Mouse (Mus musculus) liver, adult 2 months (tissue): ENCODE measurements around the gene Gstm3. TPM values are rescaled to one million over a fixed set of nuclear protein-coding genes. Genes with fewer than 3 reads are reported as not detected.
"Not testable (repeated sequence)": the region's sequence is repeated elsewhere in the genome, so short reads cannot be mapped to it uniquely, and the experiment has no call there.

Source experiments
- DNase-seq: peaks from one replicate; pipeline ENCODE4 v3.0.0-alpha.2; 2011; ENCODE audit warnings: low read depth, low spot score; ENCODE audit errors: extremely low read depth
- H3K27ac ChIP-seq: fragments of 200-500 bp; replicated peaks from 2 replicates; pipeline ENCODE4 v1.5.1; 2012; ENCODE audit warnings: low read depth, mild to moderate bottlenecking, control low read depth, inconsistent platforms, low read length; ENCODE audit not compliant: insufficient read depth
- H3K27me3 ChIP-seq: fragments of 200-500 bp; 2 replicates; pipeline ENCODE4 v1.6.1; 2012; ENCODE audit warnings: mild to moderate bottlenecking, moderate library complexity, low read length, inconsistent platforms; ENCODE audit not compliant: control insufficient read depth, insufficient read depth
- H3K36me3 ChIP-seq: fragments of 200-500 bp; 2 replicates; pipeline ENCODE4 v1.6.1; 2012; ENCODE audit warnings: low read length, inconsistent platforms; ENCODE audit not compliant: control insufficient read depth, insufficient read depth
- H3K4me1 ChIP-seq: fragments of 200-500 bp; 2 replicates; pipeline ENCODE4 v1.6.1; 2011; ENCODE audit warnings: low read length; ENCODE audit not compliant: control insufficient read depth, insufficient read depth
- H3K4me3 ChIP-seq: fragments of 200-500 bp; 2 replicates; pipeline ENCODE4 v1.5.1; 2011; ENCODE audit warnings: low read depth, mild to moderate bottlenecking, control low read depth, low read length, moderate library complexity; ENCODE audit not compliant: insufficient read depth
- H3K79me2 ChIP-seq: fragments of 200-500 bp; 2 replicates; pipeline ENCODE4 v1.6.1; 2012; ENCODE audit warnings: inconsistent platforms, mild to moderate bottlenecking, low read length, moderate library complexity; ENCODE audit not compliant: control insufficient read depth, insufficient read depth
- H3K9ac ChIP-seq: fragments of 200-500 bp; 2 replicates; pipeline ENCODE4 v1.6.1; 2012; ENCODE audit warnings: low read depth, mild to moderate bottlenecking, control low read depth, inconsistent platforms, low read length
- CTCF ChIP-seq: fragments of 200-500 bp; IDR thresholded peaks from 2 replicates; pipeline ENCODE4 v1.5.1; 2011; ENCODE audit warnings: low read depth, low read length, control low read depth
- POLR2A ChIP-seq: fragments of 200-500 bp; IDR thresholded peaks from 2 replicates; pipeline ENCODE4 v1.6.1; 2011; ENCODE audit warnings: low read length, control low read depth; ENCODE audit not compliant: insufficient read depth; ENCODE audit errors: extremely low read depth
- WGBS: fragments of 180-500 bp; shearing (Covaris S2); methylation state at CpG from one replicate; pipeline ENCODE4 v1.1.7; 2018; 5-methylcytosine and 5-hydroxymethylcytosine counted together
- polyA plus RNA-seq: library from polyadenylated mRNA; depleted of rRNA; stranded (reverse); fragments of >200 nt; gene quantifications from 2 replicates; pipeline ENCODE4 v1.2.3, GENCODE M21; 2012; rRNA removed
- total RNA-seq: library from RNA; depleted of rRNA; stranded (reverse); fragments of >200 nt; gene quantifications from 2 replicates; pipeline ENCODE4 v1.2.3, GENCODE M21; 2014; rRNA removed

The Gstm3 gene
- total RNA-seq = 34.1 and 107 TPM in 2 replicates
- polyA plus RNA-seq = 145 and 164 TPM in 2 replicates

GRCm38 (mm10) chr3:107968724-107969395 lies at the start of gene Gstm3:
Gene Gstm3 (minus strand): TSS chr3:107969283.
- 32% methylated on average over 13 of the region's 13 CpGs for WGBS
- DNase-seq = peak; percentile 81
- H3K9ac ChIP-seq = no peak within 1 kb of the TSS
- H3K27me3 ChIP-seq = no peaks in the 10 kb centered on the region
- H3K27ac ChIP-seq = no peak within 1 kb of the TSS
- peaks cover 28% of the 10 kb centered on the region for H3K4me1 ChIP-seq
- H3K79me2 ChIP-seq = no peaks in the 10 kb centered on the region
- no peaks in the 10 kb centered on the region for H3K36me3 ChIP-seq
- TF ChIP-seq CTCF (no peak), POLR2A (no peak)
- no peak within 1 kb of the TSS for H3K4me3 ChIP-seq

- no peaks in the 10 kb centered on the region for H3K36me3 ChIP-seq
- H3K9ac ChIP-seq = peak overlapping the region; percentile 44
- H3K27ac ChIP-seq = peak overlapping the region; percentile 80
- WGBS = 18% methylated on average over 14 of the region's 14 CpGs
- H3K4me1 ChIP-seq = peaks cover 42% of the 10 kb centered on the region
- no peaks in the 10 kb centered on the region for H3K27me3 ChIP-seq
- no peak for DNase-seq
- TF ChIP-seq POLR2A (no peak), CTCF (no peak)
- 0 out of 2 replicates have a peak overlapping the region, but pooled peaks have one; percentile 4 for H3K4me3 ChIP-seq
- H3K79me2 ChIP-seq = no peaks in the 10 kb centered on the region
Measured at GRCm38 (mm10) chr3:108018190-108018820, 49.2 kb upstream of the Gstm3 start.

- Histone ChIP-seq H3K27me3 (no peaks in the 10 kb centered on the region), H3K9ac (peak within 1 kb of the TSS; percentile 68), H3K4me1 (peaks cover 42% of the 10 kb centered on the region), H3K4me3 (peak within 1 kb of the TSS; percentile 59), H3K27ac (peak within 1 kb of the TSS; percentile 91), H3K79me2 (no peaks in the 10 kb centered on the region), H3K36me3 (no peaks in the 10 kb centered on the region)
- under 1% methylated on average over 31 of the region's 31 CpGs for WGBS
- peak; percentile 99 for DNase-seq
- TF ChIP-seq POLR2A (peak; percentile 93), CTCF (peak; percentile 94)
Measured at GRCm38 (mm10) chr3:108017473-108018189, 48.5 kb upstream of the Gstm3 start, which contains the start of gene Gstm1. Gene Gstm1 (minus strand): TSS chr3:108017973.

- DNase-seq, H3K27me3 ChIP-seq, H3K36me3 ChIP-seq, H3K79me2 ChIP-seq: not testable (repeated sequence)
- 49% methylated on average over 5 of the region's 5 CpGs for WGBS
- peak overlapping the region; percentile 59 for H3K4me3 ChIP-seq
- peak overlapping the region; percentile 68 for H3K9ac ChIP-seq
- H3K4me1 ChIP-seq = peaks cover 39% of the 10 kb centered on the region
- peak overlapping the region; percentile 91 for H3K27ac ChIP-seq
Measured at GRCm38 (mm10) chr3:108016468-108016867, 47.4 kb upstream of the Gstm3 start.

- DNase-seq = peak; percentile 85
- Histone ChIP-seq H3K9ac (0 out of 2 replicates have a peak overlapping the region, but pooled peaks have one; percentile 36), H3K27me3 (no peaks in the 10 kb centered on the region), H3K27ac (peak overlapping the region; percentile 77), H3K4me1 (peaks cover 39% of the 10 kb centered on the region), H3K79me2 (no peaks in the 10 kb centered on the region), H3K4me3 (no peak overlapping the region), H3K36me3 (no peaks in the 10 kb centered on the region; the same call in 1 of the 2 replicates)
- no peak for TF ChIP-seq POLR2A
- TF ChIP-seq CTCF = no peak
- 30% methylated on average over 2 of the region's 2 CpGs for WGBS
Measured at GRCm38 (mm10) chr3:108014974-108015346, 45.9 kb upstream of the Gstm3 start.
